ENCODE assay signal across 14 mouse cellular contexts in the genomic region with DNA sequence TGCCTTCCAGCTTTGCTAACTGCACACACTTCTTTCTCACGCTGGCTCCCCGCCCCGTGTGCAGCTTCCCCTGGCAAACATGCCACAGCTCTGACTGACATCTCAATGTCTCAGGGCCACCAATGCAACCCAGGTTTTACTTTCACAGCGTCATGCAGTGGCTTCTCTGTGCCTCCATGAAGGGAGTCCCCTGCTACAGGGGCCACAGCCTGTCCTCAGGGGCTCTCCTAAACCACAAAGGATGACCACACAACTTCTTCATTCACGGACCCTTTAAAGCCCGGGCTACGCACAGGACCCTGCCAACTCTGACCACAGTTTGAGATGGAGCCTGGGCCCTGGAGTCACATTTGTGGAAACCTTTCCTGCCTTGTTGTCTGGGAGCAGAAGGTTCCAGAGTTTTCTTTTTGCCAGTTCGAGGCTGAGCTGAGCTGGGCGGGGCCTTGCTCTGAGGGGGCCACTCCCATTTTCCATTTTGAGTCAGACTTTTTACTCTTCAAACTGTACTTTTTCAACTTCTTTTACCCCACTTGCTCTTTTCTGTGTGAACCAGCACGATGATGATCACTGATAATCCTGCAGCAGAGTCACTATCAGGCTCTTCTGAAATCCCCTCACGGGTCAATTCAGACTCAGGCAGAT.
DNase-seq lines count a peak whose midpoint lies in the region; ATAC-seq and TF ChIP-seq lines count a peak whose summit lies in the region.
"Had no signal": no experiment of that assay in that cellular context is flagged by ENCODE, and none has a peak within 500 bp of the region (broad histone marks: within the 10 kb centered on the region; RNA-seq: fewer than 3 reads in every experiment).

No protein-coding gene starts in this region.

- dilution Hi-C loops in CH12.LX (cut with MboI; ENCODE audit: extremely low pct_ligation_motif_present, extremely low pct_unique_long_range_greater_than_20kb, low sequenced_read_pairs) = no loop called here

- no peaks in the 10 kb centered on the region for H3K36me3 ChIP-seq in lung, embryonic 16.5 days (ENCODE audit: control insufficient read depth, insufficient read depth, low read length)
- H3K36me3 ChIP-seq in CH12.LX (replicated peaks in 1 of 2; ENCODE audit: control insufficient read depth in 1 of 2, insufficient read depth in 1 of 2, low read length in 1 of 2) = no peaks in the 10 kb centered on the region
- H3K36me3 ChIP-seq in stomach, embryonic 15.5 days = no peaks in the 10 kb centered on the region
- H3K36me3 ChIP-seq: G1E; limb, embryonic 10.5 days; liver, embryonic 15.5 days; midbrain, embryonic 12.5 days had no signal

- no peak overlapping the region for H3K9ac ChIP-seq in lung, embryonic 16.5 days (ENCODE audit: low read length)
- no peak overlapping the region for H3K9ac ChIP-seq in CH12.LX (ENCODE audit: insufficient read depth, low read depth)
- no peak overlapping the region for H3K9ac ChIP-seq in stomach, embryonic 15.5 days
- H3K9ac ChIP-seq: liver, embryonic 15.5 days; midbrain, embryonic 12.5 days had no signal

- in situ Hi-C loops in CH12.LX (cut with MboI; ENCODE audit: low pct_ligation_motif_present, low pct_unique_long_range_greater_than_20kb, low sequenced_read_pairs) = no loop called here

- no peaks in the 10 kb centered on the region for H3K79me2 ChIP-seq in CH12.LX (replicated peaks; ENCODE audit: control insufficient read depth, extremely low read depth, insufficient read depth, poor library complexity, severe bottlenecking)

- peak; percentile 6; the same call in 1 of the 2 replicates for ATAC-seq in lung, embryonic 16.5 days (ENCODE audit: low read depth)
- ATAC-seq in stomach, embryonic 15.5 days (ENCODE audit: insufficient read depth, low FRiP score, low read depth) = peak; percentile 25; the same call in 1 of the 2 replicates

- no peak for TF ChIP-seq POLR2A in CH12.LX (IDR thresholded peaks at IDR 0.05; ENCODE audit: low read depth, low read length)

- no peak for DNase-seq in lung, postnatal 10 days
- peak; percentile 47 for DNase-seq in CH12.LX (ENCODE audit: extremely low read depth)
- DNase-seq in induced T-regulatory cell, adult 2 months (ENCODE audit: low read depth) = peak; percentile 92
- no peak for DNase-seq in layer of hippocampus, adult 2 months (ENCODE audit: low spot score in 2 of 2)
- DNase-seq in testis, postnatal 10 days (ENCODE audit: low spot score) = no peak
- DNase-seq: cerebellum, adult 9-10 months; kidney, adult 18-20 months; spleen, adult 18-20 months had no signal

- H3K4me1 ChIP-seq in lung, embryonic 16.5 days (replicated peaks; ENCODE audit: control insufficient read depth, insufficient read depth, low read length) = peaks cover 12% of the 10 kb centered on the region; the same call in 1 of the 2 replicates
- peaks cover 17 to 41% of the 10 kb centered on the region in 2 experiments for H3K4me1 ChIP-seq in CH12.LX (ENCODE audit: control insufficient read depth in 1 of 2, insufficient read depth in 2 of 2)
- H3K4me1 ChIP-seq in stomach, embryonic 15.5 days = 0 out of 2 replicates have a peak, but pooled peaks cover 6% of the 10 kb centered on the region
- H3K4me1 ChIP-seq: limb, embryonic 10.5 days; liver, embryonic 15.5 days; midbrain, embryonic 12.5 days had no signal

- H3K4me2 ChIP-seq in lung, embryonic 16.5 days (ENCODE audit: low read depth, low read length) = no peak overlapping the region
- H3K4me2 ChIP-seq in CH12.LX (ENCODE audit: insufficient read depth, low read depth, poor library complexity, severe bottlenecking) = peak overlapping the region; percentile 8; the same call in 1 of the 2 replicates
- no peak overlapping the region for H3K4me2 ChIP-seq in stomach, embryonic 15.5 days
- H3K4me2 ChIP-seq: liver, embryonic 15.5 days; midbrain, embryonic 12.5 days had no signal

- peak; percentile 52; the same call in 1 of the 2 replicates for TF ChIP-seq EP300 in CH12.LX (IDR thresholded peaks at IDR 0.05; ENCODE audit: low read length)

- H3K27me3 ChIP-seq in lung, embryonic 16.5 days (ENCODE audit: control insufficient read depth, insufficient read depth, low read depth, low read length) = no peaks in the 10 kb centered on the region
- no peaks in the 10 kb centered on the region for H3K27me3 ChIP-seq in CH12.LX (replicated peaks)
- H3K27me3 ChIP-seq in stomach, embryonic 15.5 days (replicated peaks) = no peaks in the 10 kb centered on the region
- H3K27me3 ChIP-seq: liver, embryonic 15.5 days; midbrain, embryonic 12.5 days had no signal

- no peak overlapping the region for H3K4me3 ChIP-seq in lung, embryonic 16.5 days (ENCODE audit: low read length)
- H3K4me3 ChIP-seq in CH12.LX (replicated peaks in 1 of 3; ENCODE audit: low read depth in 2 of 3, low read length in 2 of 3, poor library complexity in 1 of 3) = no peak overlapping the region
- H3K4me3 ChIP-seq in stomach, embryonic 15.5 days (replicated peaks) = no peak overlapping the region
- no peak overlapping the region for H3K4me3 ChIP-seq in layer of hippocampus, adult 2 months
- H3K4me3 ChIP-seq: limb, embryonic 10.5 days; liver, embryonic 15.5 days; midbrain, embryonic 12.5 days had no signal

- no peak for TF ChIP-seq RAD21 in CH12.LX (IDR thresholded peaks at IDR 0.05; ENCODE audit: low read depth, low read length)

- 75% methylated on average over 11 of the region's 11 CpGs for WGBS in lung, embryonic 16.5 days
- 69% methylated on average over 11 of the region's 11 CpGs for WGBS in stomach, embryonic 15.5 days

- H3K27ac ChIP-seq in lung, embryonic 16.5 days (ENCODE audit: low read length) = peak overlapping the region; percentile 66
- H3K27ac ChIP-seq in CH12.LX (ENCODE audit: insufficient read depth, low read depth) = no peak overlapping the region
- peak overlapping the region; percentile 66; the same call in 1 of the 2 replicates for H3K27ac ChIP-seq in stomach, embryonic 15.5 days
- no peak overlapping the region for H3K27ac ChIP-seq in layer of hippocampus, adult 2 months
- H3K27ac ChIP-seq: limb, embryonic 10.5 days; liver, embryonic 15.5 days; midbrain, embryonic 12.5 days had no signal

- H3K9me3 ChIP-seq in lung, embryonic 16.5 days (ENCODE audit: control insufficient read depth, low read length) = peaks cover 3% of the 10 kb centered on the region; the same call in 1 of the 2 replicates
- peaks cover 15% of the 10 kb centered on the region for H3K9me3 ChIP-seq in CH12.LX (replicated peaks; ENCODE audit: low read length)
- no peaks in the 10 kb centered on the region for H3K9me3 ChIP-seq in stomach, embryonic 15.5 days
- H3K9me3 ChIP-seq: limb, embryonic 10.5 days; liver, embryonic 15.5 days; midbrain, embryonic 12.5 days had no signal

- TF ChIP-seq CTCF in CH12.LX (conservative IDR thresholded peaks at IDR 0.05 in 1 of 2, IDR thresholded peaks at IDR 0.05 in 1 of 2; ENCODE audit: low read depth in 2 of 2, low read length in 2 of 2) = no peak
- no peak for TF ChIP-seq CTCF in layer of hippocampus, adult 2 months (conservative IDR thresholded peaks at IDR 0.05)

TF ChIP-seq in CH12.LX, 34 proteins besides CTCF, POLR2A, EP300 and RAD21:
- peak; percentile 97 for TF ChIP-seq IRF4 (IDR thresholded peaks at IDR 0.05; ENCODE audit: low read depth, low read length)
- TF ChIP-seq BHLHE40 (IDR thresholded peaks at IDR 0.05; ENCODE audit: low read depth, low read length) = 0 out of 2 replicates have a peak, but pooled peaks have one; percentile 12
- TF ChIP-seq JUND (conservative IDR thresholded peaks at IDR 0.05; ENCODE audit: low read depth, low read length) = peak; percentile 88
- TF ChIP-seq JUN (IDR thresholded peaks at IDR 0.05; ENCODE audit: insufficient read depth, low read depth, low read length) = peak; percentile 43
- no peak for TF ChIP-seq KAT2A (IDR thresholded peaks at IDR 0.05; ENCODE audit: insufficient replicate concordance, low read length)
- TF ChIP-seq PAX5 (IDR thresholded peaks at IDR 0.05; ENCODE audit: low read length) = no peak
- 0 out of 2 replicates have a peak, but pooled peaks have one; percentile 18 for TF ChIP-seq MXI1 (IDR thresholded peaks at IDR 0.05; ENCODE audit: low read depth, low read length)
- TF ChIP-seq ZNF384 (IDR thresholded peaks at IDR 0.05; ENCODE audit: low read depth, low read length) = no peak
- TF ChIP-seq ETS1 (conservative IDR thresholded peaks at IDR 0.05; ENCODE audit: low read depth, low read length) = peak; percentile 65; the same call in 1 of the 2 replicates
- peak; percentile 43 for TF ChIP-seq MEF2A (IDR thresholded peaks at IDR 0.05; ENCODE audit: borderline replicate concordance, low read depth, low read length)
TF ChIP-seq in CH12.LX: peak in this region for 7.

Comparison
In these comparisons a context has a peak if more than half of its experiments do, and no peak if none do; other contexts are left out.
1. H3K27ac ChIP-seq: peak in lung, embryonic 16.5 days (single experiment) and stomach, embryonic 15.5 days (single experiment); none in CH12.LX (single experiment) and layer of hippocampus, adult 2 months (single experiment).
2. DNase-seq: peak in CH12.LX (single experiment) and induced T-regulatory cell, adult 2 months (single experiment); none in lung, postnatal 10 days (single experiment), layer of hippocampus, adult 2 months (0 of 2) and testis, postnatal 10 days (single experiment).